Mouse (Mus musculus) spleen, embryonic (tissue): Measurements from ENCODE around the gene Gm8947.

Source experiments
- CTCF ChIA-PET: fragments of 350-600 bp; sonication (Branson Sonifier 250); formaldehyde crosslinking; loops from one replicate; lab custom pipeline; 2022; lab: Charles Lee

The Gm8947 gene

DNA sequence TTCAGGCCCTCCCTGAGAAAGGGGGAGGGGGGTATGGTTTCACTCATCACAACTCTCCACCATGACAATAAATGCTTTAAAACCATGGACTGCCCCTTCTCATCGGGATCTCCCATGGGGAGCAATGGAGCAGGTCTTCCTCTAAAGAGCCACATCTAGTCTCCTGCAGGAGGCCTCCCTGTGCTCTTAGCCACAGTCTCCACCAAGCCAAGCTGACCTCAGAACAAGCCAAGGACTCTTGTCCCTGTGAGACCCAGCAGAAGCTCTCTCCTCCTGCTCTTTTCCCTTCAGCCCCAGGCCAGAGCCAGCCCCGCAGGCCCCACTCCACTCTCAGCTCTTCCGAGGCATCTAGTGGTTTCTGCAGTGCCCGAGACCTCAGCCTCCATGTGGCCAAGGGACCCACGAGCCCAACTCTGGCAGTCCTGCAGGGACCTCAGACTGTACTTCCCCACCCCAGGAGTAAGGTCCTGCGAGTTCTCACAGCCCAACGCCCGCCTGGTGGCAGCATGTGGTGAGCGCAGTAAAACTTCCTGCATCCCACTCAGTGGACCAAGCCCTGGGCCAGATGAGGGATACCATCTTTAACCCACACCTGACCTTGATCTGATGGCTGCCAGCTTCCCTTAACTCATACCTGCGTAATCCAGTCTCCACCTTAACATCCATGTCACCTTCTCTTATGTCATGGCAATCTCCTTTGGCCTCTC lies 30.5 kb downstream of the Gm8947 start:
- CTCF ChIA-PET = no interaction called here

DNA sequence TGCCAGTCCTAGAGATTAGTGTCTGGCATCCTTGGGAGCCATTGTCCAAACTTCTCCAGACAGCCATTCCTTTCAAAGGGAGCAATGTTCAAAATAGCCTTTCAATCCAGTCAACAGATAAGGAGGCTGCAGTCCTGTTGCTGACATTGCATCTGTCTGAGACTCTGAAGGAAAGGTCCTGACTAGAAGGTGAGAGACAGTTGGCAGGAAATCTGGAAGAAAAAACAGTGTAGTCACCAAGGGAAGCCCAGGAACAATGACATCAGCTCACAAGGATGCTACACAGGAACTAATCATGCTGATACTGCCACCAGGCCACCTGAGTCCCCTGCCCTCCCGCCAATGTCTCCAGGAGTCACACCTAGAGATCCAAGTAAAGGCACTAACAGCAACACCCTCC lies 31.2 kb downstream of the Gm8947 start:
- CTCF ChIA-PET = no interaction called here

DNA sequence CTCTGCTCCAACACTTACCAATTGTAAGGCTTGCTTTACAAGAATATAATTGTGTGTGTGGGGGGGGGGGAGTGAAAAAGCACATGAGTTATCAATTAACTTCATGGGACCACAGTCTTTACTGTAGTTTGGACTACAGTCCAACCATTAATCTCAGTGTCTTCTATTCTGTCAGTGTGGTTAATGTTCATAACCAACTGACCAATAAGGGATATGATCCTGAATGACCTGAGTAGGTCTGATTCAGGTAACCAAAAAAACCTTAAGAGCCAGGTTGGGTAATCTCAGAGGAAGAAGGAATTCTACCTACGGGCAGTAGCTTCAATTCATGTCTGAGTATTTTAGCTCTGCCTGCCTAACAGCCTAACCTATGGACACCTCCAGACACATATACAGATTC lies 32.4 kb downstream of the Gm8947 start:
- CTCF ChIA-PET = no interaction called here

DNA sequence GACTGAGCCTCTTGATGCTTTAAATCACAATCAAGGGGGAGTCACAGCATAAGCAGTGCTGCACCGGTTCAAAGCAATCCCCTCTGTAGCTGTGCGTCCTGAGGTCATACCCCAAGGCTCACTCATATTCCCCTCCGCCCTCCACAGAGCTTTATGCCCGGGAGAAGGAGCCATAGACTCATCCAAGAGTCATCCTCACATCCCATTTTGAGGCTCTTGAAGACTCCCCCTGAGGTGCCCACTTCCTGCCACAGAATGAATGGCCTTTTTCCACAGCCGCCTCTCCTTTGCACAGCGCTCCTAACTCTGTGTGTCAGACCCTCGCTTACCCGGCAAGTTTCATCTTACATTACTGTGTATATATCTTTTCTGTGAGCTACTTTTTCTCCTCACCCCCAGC lies 35.3 kb downstream of the Gm8947 start:
- CTCF ChIA-PET = no interaction called here

DNA sequence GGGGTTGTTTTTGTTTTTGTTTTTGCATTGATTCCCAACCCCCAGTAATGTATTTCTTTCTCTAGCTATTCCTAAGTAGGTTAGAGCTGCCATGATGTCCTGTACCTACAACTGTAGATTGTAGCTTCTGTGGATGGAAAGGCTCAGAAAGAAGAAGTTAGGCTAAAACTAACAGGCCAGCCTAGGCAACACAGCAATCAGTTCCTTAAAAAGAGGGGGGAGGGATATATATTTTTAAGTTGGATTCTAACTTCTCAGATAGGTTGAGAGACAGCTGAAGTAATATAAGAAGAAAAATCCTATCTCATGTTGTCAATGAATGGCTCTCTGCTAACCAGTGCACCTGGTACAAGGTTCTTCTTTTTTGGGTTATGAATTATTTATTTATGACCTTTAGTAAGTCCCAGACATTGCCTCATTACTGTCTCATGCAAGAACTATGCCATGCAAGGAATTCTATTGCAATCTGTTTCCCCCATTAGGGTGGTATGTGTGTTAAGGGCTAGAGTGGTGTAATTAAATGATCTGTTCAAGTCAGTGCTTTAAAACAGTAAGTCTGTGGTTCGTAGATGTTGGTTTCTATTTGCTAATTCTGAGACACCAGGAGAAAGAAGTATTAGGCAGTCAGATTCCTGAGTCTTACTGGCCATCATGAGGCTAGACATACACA lies 36.3 kb downstream of the Gm8947 start:
- CTCF ChIA-PET = no interaction called here

DNA sequence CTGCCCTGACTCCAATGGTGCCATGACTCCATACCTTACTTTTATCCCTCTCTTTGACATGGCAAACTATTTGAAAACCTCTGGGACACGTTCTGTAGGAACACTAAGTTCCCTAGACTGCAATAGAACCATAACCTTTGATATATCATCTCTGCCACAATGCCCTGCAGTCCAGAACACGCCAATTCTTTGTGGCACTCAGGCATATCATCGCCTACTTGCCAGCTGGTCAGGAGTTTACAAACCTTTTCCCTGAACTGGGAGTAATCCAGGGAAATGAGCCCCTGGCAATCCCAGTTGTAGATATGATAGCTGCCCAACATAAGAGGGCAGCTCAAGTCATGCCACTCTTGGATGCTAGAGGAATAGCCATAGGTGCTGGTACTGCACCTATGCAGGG lies 40.2 kb downstream of the Gm8947 start:
- CTCF ChIA-PET = no interaction called here

DNA sequence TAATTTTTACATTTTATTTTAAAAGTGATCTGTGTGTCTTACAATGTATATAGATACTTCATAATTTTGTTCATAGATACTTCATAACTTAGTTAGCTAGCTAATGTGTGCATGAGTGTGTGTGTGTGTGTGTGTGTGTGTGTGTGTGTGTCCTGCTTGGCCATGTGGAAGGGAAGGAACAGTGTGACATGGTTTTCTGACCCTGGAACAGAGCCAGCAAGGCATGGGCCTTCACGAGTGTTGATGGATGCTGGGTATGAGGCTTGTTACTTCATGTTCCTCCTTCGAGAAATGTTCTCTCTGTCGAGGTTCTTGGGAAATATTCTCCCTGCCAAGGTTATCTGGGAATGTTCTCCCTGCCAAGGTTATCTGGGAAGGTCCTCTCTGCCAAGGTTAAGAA lies 41.6 kb downstream of the Gm8947 start:
- CTCF ChIA-PET = no interaction called here

DNA sequence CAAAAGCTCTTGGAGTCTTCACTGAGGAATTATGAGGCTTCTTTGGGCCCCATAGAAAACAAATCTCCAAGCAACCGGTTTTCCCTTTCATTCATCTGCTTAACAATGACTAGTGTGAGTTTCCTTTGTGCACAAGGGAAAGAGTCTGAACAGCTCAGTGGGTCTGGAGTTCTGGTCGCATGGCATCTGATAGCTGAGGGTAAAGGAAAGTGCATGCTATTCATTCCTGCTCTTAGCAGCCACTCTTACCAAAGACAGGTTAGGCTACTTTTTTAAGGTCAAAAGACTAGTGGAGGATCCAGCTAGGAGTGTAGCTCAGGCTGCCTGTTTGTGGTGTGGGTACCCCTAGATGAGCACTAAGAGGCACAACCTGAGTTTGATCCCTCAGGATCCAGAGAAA lies 43.4 kb downstream of the Gm8947 start:
- CTCF ChIA-PET = no interaction called here

DNA sequence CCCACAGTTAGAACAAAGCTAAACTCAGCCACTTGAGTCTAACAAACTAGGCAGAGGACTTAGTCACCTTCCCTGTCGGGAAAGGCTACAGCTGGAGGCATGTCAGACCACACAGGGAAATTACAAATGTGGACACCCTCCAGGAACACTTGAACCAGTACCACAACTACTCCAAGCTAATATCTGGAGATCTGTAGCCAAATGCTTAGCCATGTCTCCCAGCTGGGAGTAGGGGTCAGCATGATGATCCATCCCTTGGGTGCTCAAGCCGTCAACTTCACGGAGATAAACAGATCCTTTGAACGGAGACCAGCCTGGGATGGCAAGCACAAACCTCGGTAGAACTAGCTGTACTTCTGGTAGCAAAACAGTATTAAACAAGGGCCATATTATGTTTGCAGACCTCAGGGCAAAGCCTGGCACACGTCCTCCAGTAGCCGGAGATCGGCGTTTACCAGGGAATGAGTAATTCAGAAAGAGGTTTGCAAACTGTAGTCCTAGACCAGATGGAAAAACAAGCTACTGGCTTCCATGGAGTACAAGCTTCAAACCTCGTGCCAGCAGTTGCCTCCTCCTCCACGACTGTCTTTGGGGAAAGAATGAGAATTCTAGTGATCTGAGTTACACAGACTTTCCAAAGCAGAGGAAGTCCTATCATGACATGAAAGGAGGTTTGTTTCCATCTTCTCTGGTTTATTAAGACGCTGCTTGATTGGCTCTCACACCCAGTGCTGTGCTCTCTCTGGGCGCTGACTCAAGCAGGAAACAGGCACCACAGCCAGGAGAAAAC lies 44.2 kb downstream of the Gm8947 start:
- CTCF ChIA-PET = no interaction called here

DNA sequence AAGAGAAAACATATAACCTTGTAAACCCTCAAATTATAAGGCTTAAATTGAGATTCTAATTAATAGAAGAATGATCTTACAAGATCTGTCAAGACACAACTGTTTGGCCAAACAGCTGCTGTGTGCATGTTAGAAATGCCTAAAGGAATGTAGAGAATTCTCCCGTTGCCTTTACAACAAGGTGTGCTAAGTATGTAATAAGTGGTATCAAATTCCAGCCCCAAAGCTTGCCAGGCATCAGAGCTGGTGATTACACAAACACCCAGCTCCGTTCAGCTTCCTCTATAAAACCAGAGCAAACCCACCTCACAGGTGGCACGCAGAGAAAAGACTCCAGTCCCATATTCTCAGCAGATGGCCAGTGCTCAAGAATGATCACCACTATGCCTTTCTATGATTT lies 45.6 kb downstream of the Gm8947 start:
- CTCF ChIA-PET = interaction anchor here (0.7 kb wide), 1 partner anchor 66 kb away, joined by 3 read pairs; no protein-coding TSS in a partner anchor

DNA sequence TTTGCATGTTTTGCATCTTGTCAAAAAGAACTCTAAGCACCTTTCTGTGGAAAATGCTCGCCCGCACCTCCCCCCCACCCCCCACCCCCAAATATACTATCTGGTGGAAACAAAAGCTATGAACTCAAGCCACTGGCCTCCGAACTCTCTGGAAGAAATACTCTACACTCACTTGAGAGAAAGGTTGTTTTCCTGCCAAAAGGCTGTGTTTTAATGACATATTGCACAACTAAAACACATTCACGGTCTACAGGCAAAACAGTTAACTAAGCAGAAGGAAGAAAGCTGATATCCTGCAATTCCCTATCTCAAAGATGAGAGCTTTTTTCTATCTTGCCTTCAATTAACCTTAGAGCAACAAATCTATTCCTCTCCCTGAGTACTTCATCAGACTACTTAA lies 51.2 kb downstream of the Gm8947 start:
- CTCF ChIA-PET = no interaction called here
